Mouse (Mus musculus) layer of hippocampus, postnatal 10 days (tissue): ENCODE data around the gene Srsf11. TPM values are rescaled to one million over a fixed set of nuclear protein-coding genes. Genes with fewer than 3 reads are reported as not detected.

Experiments used
- DNase-seq, 2 experiments: peaks; one replicate each; pipeline ENCODE4 v3.0.0; 2021; ENCODE audit warnings: low spot score in 2 of 2
- total RNA-seq, 2 experiments: library from RNA; stranded (reverse); gene quantifications; 2 replicates each; pipeline ENCODE4 v1.2.3; 2021

Srsf11 gene
- total RNA-seq, 2 experiments from 2014 or later = 175 to 195 TPM

- DNase-seq = no peak
Measured at GRCm38 (mm10) chr3:157995726-157996125, 40.7 kb downstream of the Srsf11 start.

DNA sequence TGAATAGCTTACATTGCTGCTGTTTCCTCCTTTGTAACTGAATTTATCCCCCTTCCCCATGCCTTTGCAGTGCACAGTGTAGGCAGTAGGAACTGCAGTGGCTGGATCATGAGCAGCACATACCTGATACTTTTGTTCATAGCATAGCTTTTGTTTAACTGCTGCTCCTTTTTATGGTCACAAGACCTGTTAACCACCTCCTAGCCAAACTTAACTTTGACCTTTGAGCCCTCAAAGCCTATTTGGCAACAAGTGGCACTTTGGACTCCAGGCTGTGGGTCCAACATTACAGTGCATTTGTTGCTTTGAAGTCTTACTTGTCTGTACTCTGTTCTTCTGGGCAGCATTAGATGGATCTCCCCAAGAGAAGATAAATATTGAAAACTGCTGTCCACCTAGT, 43.1 kb downstream of the Srsf11 start:
- DNase-seq = no peak

DNA sequence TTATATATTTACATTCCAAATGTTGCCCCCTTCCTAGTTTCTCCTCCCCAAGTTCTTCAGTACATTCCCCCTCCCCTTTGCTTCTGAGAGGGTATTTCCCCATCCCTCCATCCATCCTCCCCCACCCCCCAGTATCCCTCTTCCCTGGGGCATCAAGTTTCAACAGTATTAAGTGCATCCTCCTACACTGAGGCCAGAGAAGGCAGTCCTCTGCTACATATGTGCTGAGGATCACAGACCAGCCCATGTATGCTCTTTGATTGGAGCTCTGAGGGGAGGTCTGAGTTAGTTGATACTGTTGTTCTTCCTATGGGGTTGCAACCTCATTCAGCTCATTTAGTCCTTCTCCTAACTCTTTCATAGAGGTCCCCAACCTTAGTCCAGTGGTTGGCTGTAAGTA, 56.8 kb downstream of the Srsf11 start:
- DNase-seq = no peak

GRCm38 (mm10) chr3:157973236-157973635, 63.2 kb downstream of the Srsf11 start:
- no peak for DNase-seq

DNA sequence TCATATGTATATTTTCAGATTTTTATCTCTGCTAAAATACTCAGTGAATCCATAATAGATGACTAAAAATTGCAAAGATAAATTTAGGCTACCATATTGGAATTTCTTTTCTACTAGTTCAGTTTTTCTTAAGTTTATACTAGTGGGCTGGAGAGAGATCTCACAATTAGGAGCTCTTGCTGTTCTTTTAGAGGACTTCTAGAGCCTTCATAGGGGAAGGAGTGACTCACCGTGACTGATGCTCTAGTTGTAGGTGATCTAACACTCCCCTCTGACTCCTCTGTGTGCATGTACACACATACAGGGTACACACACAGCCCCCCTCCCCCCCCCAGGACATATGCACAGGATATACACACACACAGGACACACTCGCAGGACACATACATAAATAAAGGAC, 65.3 kb downstream of the Srsf11 start:
- no peak for DNase-seq

Other genes with a start within 250 kb of the Srsf11 start
- gene Cth, start 111.6 kb downstream of the Srsf11 start, total RNA-seq = 1 to 10 TPM; 7.9 to 8.2 TPM
- gene Ankrd13c, start 89.4 kb downstream of the Srsf11 start, total RNA-seq = 100 to 1,000 TPM; 116 to 117 TPM
- 10 to 100 TPM; 36.1 to 37.6 TPM for gene Lrrc40, start within 50 bp of the Srsf11 start, total RNA-seq